Mouse (Mus musculus) hindbrain, embryonic 11.5 days (tissue): Measurements from ENCODE around the gene Chd5. TPM values are rescaled to one million over a fixed set of nuclear protein-coding genes. Genes with fewer than 3 reads are reported as not detected.
A peak's percentile ranks its signal among the peaks of the same experiment; 100 is the strongest.

Experiments used
- ATAC-seq: fragments of 200-750 bp; cut with Nextera tagmentation; 2 replicates; pipeline ENCODE4 v1.8.0; 2017; ENCODE audit warnings: mild to moderate bottlenecking, moderate TSS enrichment, moderate library complexity; ENCODE audit not compliant: low FRiP score
- DNase-seq: peaks from one replicate; pipeline ENCODE4 v3.0.0-alpha.2; 2015; ENCODE audit warnings: low spot score
- H3K27ac ChIP-seq: fragments of 300-500 bp; sonication (generic); 2 replicates; pipeline ENCODE4 v1.5.1; 2014; ENCODE audit warnings: mild to moderate bottlenecking, low read depth, low read length
- H3K27me3 ChIP-seq: fragments of 300-500 bp; sonication (generic); 2 replicates; pipeline ENCODE4 v1.6.1; 2014; ENCODE audit warnings: mild to moderate bottlenecking, low read length, moderate library complexity, mixed read lengths; ENCODE audit not compliant: control insufficient read depth, insufficient read depth
- H3K36me3 ChIP-seq: fragments of 300-500 bp; sonication (generic); 2 replicates; pipeline ENCODE4 v1.6.1; 2014; ENCODE audit warnings: mild to moderate bottlenecking, low read length, moderate library complexity, mixed read lengths; ENCODE audit not compliant: control insufficient read depth, insufficient read depth
- H3K4me1 ChIP-seq: fragments of 300-500 bp; sonication (generic); replicated peaks from 2 replicates; pipeline ENCODE4 v1.6.1; 2014; ENCODE audit warnings: low read length, mixed read lengths; ENCODE audit not compliant: control insufficient read depth, insufficient read depth
- H3K4me2 ChIP-seq: fragments of 300-500 bp; sonication (generic); replicated peaks from 2 replicates; pipeline ENCODE4 v1.6.1; 2014; ENCODE audit warnings: mild to moderate bottlenecking, low read depth, low read length
- H3K4me3 ChIP-seq: fragments of 300-500 bp; sonication (generic); 2 replicates; pipeline ENCODE4 v1.5.1; 2014; ENCODE audit warnings: low read depth, low read length
- H3K9ac ChIP-seq: fragments of 300-500 bp; sonication (generic); 2 replicates; pipeline ENCODE4 v1.6.1; 2014; ENCODE audit warnings: low read depth, low read length
- H3K9me3 ChIP-seq: fragments of 300-500 bp; sonication (generic); 2 replicates; pipeline ENCODE4 v1.6.1; 2016; ENCODE audit warnings: low read length; ENCODE audit not compliant: control insufficient read depth
- WGBS: fragments of 180-500 bp; shearing (Covaris S2); extraction: QIAGEN DNeasy Blood & Tissue Kit; methylation state at CpG from one replicate; pipeline ENCODE4 v1.1.7; 2014; 5-methylcytosine and 5-hydroxymethylcytosine counted together
- polyA plus RNA-seq: library from polyadenylated mRNA; unstranded; fragments of >200 nt; fragmentation: Nextera tagmentation; extraction: Ambion mirVana; gene quantifications from 2 replicates; pipeline ENCODE4 v1.2.1, GENCODE M21; 2014

The Chd5 gene
- polyA plus RNA-seq, 1 experiment from 2014 or later: 0.14 TPM

GRCm38 (mm10) chr4:152405143-152405542, 66.7 kb downstream of the Chd5 start:
- ATAC-seq: no peak
- H3K9me3 ChIP-seq: no peaks in the 10 kb centered on the region
- H3K4me1 ChIP-seq: no peaks in the 10 kb centered on the region
- H3K4me2 ChIP-seq: no peak overlapping the region
- H3K27me3 ChIP-seq: no peaks in the 10 kb centered on the region
- WGBS: 75% methylated on average over 6 of the region's 6 CpGs
- H3K27ac ChIP-seq: no peak overlapping the region
- H3K9ac ChIP-seq: no peak overlapping the region
- H3K36me3 ChIP-seq: no peaks in the 10 kb centered on the region
- no peak for DNase-seq
- no peak overlapping the region for H3K4me3 ChIP-seq

- H3K36me3 ChIP-seq: no peaks in the 10 kb centered on the region
- H3K9ac ChIP-seq: no peak overlapping the region
- H3K4me3 ChIP-seq: no peak overlapping the region
- DNase-seq (no peak), ATAC-seq (no peak)
- 89% methylated on average over 7 of the region's 7 CpGs for WGBS
- H3K9me3 ChIP-seq: no peaks in the 10 kb centered on the region
- no peaks in the 10 kb centered on the region for H3K4me1 ChIP-seq
- no peak overlapping the region for H3K4me2 ChIP-seq
- no peaks in the 10 kb centered on the region for H3K27me3 ChIP-seq
- no peak overlapping the region for H3K27ac ChIP-seq
Measured at GRCm38 (mm10) chr4:152405671-152406201, 67.3 kb downstream of the Chd5 start.

GRCm38 (mm10) chr4:152406531-152406930, 68.1 kb downstream of the Chd5 start:
- no peaks in the 10 kb centered on the region for H3K36me3 ChIP-seq
- no peaks in the 10 kb centered on the region for H3K4me1 ChIP-seq
- WGBS: 76% methylated on average over 8 of the region's 8 CpGs
- DNase-seq: no peak
- H3K9ac ChIP-seq: no peak overlapping the region
- H3K27ac ChIP-seq: no peak overlapping the region
- no peaks in the 10 kb centered on the region for H3K27me3 ChIP-seq
- H3K4me3 ChIP-seq: no peak overlapping the region
- H3K9me3 ChIP-seq: no peaks in the 10 kb centered on the region
- ATAC-seq: no peak
- no peak overlapping the region for H3K4me2 ChIP-seq

- no peak for DNase-seq
- no peak for ATAC-seq
- Histone ChIP-seq H3K9me3 (no peaks in the 10 kb centered on the region), H3K36me3 (no peaks in the 10 kb centered on the region), H3K4me1 (no peaks in the 10 kb centered on the region), H3K9ac (no peak overlapping the region), H3K27ac (no peak overlapping the region), H3K4me2 (no peak overlapping the region), H3K4me3 (no peak overlapping the region), H3K27me3 (no peaks in the 10 kb centered on the region)
- 84% methylated on average over 13 of the region's 13 CpGs for WGBS
Measured at GRCm38 (mm10) chr4:152410961-152411360, 72.5 kb downstream of the Chd5 start.

GRCm38 (mm10) chr4:152412524-152413080, 74.2 kb downstream of the Chd5 start:
- no peak overlapping the region for H3K4me2 ChIP-seq
- no peaks in the 10 kb centered on the region for H3K9me3 ChIP-seq
- H3K4me3 ChIP-seq: no peak overlapping the region
- ATAC-seq (no peak), DNase-seq (no peak)
- H3K27ac ChIP-seq: no peak overlapping the region
- no peaks in the 10 kb centered on the region for H3K4me1 ChIP-seq
- H3K27me3 ChIP-seq: no peaks in the 10 kb centered on the region
- no peak overlapping the region for H3K9ac ChIP-seq
- WGBS: 82% methylated on average over 3 of the region's 3 CpGs
- H3K36me3 ChIP-seq: no peaks in the 10 kb centered on the region

GRCm38 (mm10) chr4:152418229-152419060, 80.0 kb downstream of the Chd5 start:
- 37% methylated on average over 28 of the region's 28 CpGs for WGBS
- Histone ChIP-seq H3K4me2 (no peak overlapping the region), H3K4me1 (no peaks in the 10 kb centered on the region; the same call in 1 of the 2 replicates), H3K4me3 (no peak overlapping the region), H3K9ac (no peak overlapping the region), H3K36me3 (no peaks in the 10 kb centered on the region), H3K27me3 (no peaks in the 10 kb centered on the region; the same call in 1 of the 2 replicates), H3K27ac (0 out of 2 replicates have a peak overlapping the region, but pooled peaks have one; percentile 8), H3K9me3 (no peaks in the 10 kb centered on the region)
- peak; percentile 30 for DNase-seq
- peak; percentile 64 for ATAC-seq

- H3K4me1 ChIP-seq: no peaks in the 10 kb centered on the region; the same call in 1 of the 2 replicates
- H3K9ac ChIP-seq: no peak overlapping the region
- WGBS: 92% methylated on average over 6 of the region's 6 CpGs
- H3K9me3 ChIP-seq: no peaks in the 10 kb centered on the region
- H3K36me3 ChIP-seq: no peaks in the 10 kb centered on the region
- no peak overlapping the region for H3K27ac ChIP-seq
- no peak overlapping the region for H3K4me2 ChIP-seq
- no peak overlapping the region for H3K4me3 ChIP-seq
- H3K27me3 ChIP-seq: no peaks in the 10 kb centered on the region
- DNase-seq (no peak), ATAC-seq (no peak)
Measured at GRCm38 (mm10) chr4:152423576-152423975, 85.1 kb downstream of the Chd5 start.

- no peaks in the 10 kb centered on the region for H3K4me1 ChIP-seq
- WGBS: 44% methylated on average over 4 of the region's 4 CpGs
Measured at GRCm38 (mm10) chr4:152424341-152424740, 85.9 kb downstream of the Chd5 start.

More at GRCm38 (mm10) chr4:152424341-152424740, 85.9 kb downstream of the Chd5 start:
- Histone ChIP-seq H3K9me3 (no peaks in the 10 kb centered on the region), H3K36me3 (no peaks in the 10 kb centered on the region), H3K27ac (no peak overlapping the region), H3K4me2 (no peak overlapping the region), H3K27me3 (no peaks in the 10 kb centered on the region), H3K4me3 (no peak overlapping the region), H3K9ac (no peak overlapping the region)
- DNase-seq (peak; percentile 58), ATAC-seq (no peak)
